Mouse (Mus musculus) frontal cortex, postnatal 10 days (tissue): ENCODE results near the gene Tmtc3.
"Not testable (repeated sequence)": the region's sequence is repeated elsewhere in the genome, so short reads cannot be mapped to it uniquely, and the experiment has no call there.

Experiments used
- DNase-seq, 2 experiments: peaks; one replicate each; pipeline ENCODE4 v3.0.0; 2022; ENCODE audit warnings: low spot score in 2 of 2, mixed read lengths in 1 of 2

Gene Tmtc3

DNA sequence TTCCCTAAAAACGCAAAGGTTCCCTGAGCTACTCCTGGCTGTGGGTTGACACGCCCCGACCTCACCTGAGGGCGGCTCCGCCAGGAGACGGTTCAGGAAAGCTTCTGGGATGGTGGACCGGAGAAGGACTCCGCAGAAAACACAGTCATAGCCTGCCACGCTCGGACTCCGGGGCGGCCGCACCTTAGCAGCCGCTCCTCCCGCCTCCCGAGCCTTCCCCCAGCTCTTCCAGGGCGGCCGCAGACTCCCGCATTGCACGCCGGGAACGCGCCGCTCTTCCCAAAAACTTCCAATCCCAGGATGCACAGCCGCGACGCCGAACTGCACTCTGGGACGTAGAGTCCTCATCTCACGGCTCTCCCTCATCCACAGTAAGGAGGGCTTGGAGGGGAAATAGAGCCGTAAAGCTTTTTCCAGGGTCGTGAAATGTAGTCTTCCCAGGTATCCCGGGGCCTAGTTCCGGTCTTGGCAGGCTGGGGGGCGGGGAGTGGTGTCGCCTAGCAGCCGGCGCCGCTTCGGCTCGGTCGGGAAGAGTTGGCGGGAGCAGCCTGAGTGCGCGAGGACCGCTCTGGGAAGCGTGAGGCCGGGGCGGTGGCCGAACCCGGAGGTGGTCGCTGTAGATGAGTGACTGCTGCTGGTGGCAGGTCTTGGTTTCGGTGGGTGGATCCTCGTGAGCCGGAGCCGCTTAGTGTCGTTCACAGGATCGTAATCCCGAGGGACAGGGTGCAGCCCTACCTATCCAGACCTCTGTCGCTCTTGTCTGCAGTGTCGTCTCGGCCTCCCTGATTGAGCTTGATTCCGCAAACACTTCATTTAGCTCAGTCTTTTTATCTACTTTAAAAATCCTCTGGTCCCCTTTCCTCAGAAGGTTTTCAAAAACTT is at the start of gene Tmtc3, which contains the start of gene Cep290:
Gene Tmtc3, minus strand, starts transcription at position 254 of the 882 bp plus-strand sequence.
Gene Cep290, plus strand, starts transcription at position 462 of the 882 bp plus-strand sequence.
- DNase-seq = peak; percentile 92

DNA sequence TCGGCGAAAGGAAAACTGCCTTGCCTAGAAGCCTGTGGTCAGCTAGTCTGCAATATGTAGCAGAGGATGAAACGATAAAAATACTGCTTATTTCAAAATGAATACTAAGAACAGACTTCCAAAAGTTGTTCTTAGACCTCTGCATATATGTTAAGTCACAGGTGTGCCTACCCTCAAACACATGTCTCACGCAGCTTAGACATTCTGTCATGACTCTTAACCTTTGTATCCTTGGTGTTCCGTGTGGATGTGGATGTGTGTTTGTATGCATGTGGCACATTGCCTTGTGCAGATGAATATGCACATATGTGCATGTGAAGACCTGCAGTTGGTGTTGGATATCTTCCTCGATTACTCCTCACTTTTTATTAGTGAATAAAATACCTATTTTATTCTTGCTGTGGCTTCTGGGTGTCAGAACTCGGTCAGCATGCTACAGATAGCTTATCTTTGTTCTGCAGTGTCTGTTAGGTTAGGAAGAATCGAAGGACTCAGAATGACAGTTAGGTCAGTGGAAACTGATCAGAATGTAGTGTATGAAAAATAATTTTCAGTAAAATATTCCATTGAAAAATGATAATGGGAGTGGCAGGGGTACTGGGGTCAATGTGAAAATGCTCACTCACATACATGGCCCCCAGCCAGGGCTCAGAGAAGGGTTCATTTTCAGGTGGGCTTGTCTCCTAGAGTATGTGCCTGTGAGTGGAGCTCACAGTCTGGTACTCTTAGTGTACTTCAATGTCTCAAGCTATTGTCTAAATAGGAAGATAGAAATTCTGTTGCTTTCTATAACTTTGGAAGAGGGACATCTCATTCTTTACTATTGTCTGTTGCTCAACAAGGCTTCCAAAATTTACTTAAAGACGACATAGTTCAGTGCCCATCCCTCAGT is 37.6 kb upstream of the Tmtc3 start:
- DNase-seq = no peak

DNA sequence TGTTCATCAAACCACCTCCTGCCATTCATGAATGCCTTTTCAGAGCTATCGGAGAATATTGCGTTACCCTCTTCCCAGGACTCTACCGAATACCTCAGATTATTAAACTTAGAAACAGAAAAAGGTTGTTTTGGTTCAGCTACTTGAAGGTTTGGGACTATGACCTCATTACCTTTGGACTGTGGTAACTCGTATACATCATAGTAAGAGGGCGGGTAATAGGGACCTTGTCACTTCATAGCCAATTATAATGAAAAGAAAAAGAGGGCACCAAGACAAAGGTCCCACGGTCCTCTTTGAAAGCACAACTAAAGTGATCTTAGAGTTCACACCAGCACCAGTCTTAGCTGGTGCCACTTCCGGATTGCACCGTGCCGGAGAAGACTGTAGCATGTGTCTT is 35.2 kb upstream of the Tmtc3 start:
- no peak for DNase-seq

DNA sequence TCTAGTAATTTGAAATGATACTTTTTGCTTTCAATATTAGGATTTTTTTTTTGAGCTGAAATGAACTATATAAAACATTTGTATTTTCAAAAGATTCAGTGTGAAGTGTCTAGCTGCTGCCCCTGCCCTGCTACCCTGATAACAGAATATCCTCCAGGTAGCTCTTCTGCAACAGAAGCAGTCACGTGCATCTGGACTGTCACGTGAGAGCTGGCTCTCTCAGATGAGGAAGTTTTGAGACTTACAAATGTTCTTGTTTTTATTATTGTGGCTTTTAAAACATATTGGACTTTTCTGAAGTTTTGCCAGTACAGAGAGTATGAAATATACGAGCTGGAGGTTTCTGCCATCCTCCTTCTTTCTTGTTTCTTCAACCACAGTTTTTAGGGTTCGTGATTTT is 34.5 kb upstream of the Tmtc3 start:
- DNase-seq = no peak

DNA sequence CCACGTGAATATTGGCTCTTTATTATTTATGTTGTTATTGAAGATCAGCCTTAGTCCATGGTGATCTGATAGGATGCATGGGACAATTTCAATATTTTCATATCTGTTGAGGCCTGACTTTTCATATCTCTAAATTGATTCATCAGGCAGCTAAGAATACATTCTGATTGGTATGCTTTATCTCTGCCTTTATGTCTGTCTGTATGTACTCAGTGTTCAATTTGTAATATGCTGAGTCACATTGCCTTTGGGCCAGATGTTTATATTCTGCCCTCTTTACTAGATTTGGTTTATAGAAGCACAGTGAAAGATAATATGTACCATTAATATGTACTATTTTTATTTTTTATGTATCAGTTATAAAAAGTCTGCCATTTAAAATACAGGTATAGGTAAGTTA is 21.0 kb upstream of the Tmtc3 start:
- no peak for DNase-seq

DNA sequence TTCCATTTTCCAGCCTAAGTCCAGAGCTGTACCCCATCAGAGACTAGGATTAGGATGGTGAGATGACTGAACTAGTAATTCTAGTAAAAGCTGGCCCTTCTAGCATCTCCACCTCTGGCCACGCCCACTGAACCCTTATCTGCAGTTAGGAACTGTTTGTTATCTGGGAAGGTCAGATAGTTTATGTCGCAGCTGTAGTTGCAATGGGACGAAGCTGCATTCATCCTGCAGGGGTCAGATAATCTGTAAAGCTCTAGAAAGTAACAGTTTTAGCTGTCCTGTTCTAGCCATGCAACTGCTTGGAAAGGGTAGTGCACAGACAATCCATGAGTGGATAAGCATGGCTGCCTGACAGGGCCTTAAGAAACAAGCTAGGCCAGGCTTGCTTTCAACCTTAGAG is 11.2 kb upstream of the Tmtc3 start:
- DNase-seq = no peak

DNA sequence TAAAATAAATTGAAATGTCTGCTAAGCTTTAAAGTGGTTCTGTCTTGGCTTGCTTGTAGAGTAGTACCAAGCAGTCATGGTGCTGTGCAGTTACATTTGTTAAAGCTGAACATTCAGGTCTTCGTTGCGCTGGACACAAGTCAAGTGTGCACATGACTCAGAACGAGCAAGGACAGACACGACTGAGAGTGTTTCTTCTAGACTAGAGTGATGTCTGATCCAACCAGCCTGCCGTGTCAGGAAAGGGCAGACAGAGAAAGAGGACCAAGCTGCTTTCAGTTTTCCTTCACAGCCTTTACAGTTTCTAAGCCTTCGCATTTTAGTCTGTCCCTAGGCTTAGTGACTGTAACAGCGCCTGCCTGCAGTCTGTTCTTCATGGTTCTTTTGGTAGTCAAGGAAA is 4.8 kb upstream of the Tmtc3 start:
- DNase-seq = no peak

DNA sequence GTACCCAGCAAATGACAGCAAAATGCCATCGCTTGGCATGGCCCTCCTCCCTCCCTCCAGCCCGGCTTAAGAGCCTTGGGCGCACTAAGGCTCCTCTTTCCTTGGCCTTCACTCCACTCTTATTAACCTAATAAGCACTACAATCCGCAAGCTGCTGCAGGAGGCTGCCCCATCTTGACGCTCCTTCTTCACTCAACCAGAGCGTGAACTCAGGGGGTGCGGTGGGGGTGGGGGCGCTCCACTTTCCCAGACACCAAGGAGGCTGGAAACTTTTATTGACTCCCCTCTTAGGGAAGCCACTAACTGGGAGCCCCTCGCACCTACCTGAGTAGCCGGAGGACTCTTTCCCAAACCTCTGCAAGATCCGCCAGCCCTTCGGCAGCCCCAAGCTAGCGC is 451 bp downstream of the Tmtc3 start:
- peak in 1 of 2 experiments; percentile 9 for DNase-seq

DNA sequence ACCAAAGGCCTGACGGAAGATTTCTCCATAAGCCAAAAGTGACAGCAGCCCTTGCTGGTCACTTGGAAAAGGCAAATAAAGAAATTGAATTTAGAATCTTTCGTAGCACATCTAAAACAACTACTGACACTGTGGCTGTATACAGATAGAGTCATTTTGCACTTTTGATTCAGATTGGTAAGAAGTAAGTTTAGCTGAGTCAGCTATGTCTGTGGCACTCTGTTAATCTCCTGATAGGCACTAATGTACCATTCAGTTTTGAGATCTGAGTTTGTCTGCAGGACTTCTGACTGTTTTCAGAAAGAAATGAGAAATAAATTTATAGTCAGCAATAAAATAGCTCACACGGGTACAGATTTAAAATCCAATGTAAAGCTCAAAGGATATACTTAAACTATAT is 7.6 kb downstream of the Tmtc3 start:
- no peak for DNase-seq

DNA sequence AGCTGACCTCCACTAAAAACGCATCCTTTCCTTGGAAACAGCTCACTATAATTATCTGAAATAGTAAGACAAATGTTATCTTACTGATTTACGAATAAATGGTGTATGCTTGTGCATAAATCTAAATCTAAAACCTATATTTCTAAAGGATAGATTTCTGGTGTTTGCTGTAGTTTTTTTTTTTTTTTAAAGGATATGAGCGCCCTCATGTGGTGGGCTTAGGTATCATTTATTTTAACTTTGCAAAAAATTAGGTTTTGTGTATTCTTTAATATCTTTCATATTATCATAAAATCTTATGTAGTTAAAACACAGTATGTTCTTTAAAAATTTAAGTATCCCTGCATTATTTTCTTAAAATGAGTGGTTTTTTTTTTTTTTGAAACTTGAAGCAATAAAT is 12.1 kb downstream of the Tmtc3 start:
- DNase-seq = no peak

DNA sequence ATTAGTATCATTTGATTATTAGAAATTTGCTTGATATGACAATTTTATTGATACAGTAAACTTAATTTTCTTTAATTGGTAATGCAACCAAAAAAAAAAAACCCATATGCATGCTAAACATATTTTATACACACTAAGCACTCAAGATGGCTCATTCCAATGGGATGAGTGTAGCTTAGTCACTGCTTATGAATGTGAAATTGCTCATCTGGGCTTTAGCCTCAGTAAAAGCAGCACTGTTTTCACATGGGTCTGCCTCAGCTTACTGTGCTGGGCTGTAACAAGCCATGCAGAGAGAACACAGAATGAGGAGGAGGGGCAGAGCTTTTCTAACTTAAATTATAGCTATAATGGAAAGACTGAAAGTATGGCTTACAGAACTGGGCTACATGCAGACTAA is 26.6 kb downstream of the Tmtc3 start:
- no peak for DNase-seq

DNA sequence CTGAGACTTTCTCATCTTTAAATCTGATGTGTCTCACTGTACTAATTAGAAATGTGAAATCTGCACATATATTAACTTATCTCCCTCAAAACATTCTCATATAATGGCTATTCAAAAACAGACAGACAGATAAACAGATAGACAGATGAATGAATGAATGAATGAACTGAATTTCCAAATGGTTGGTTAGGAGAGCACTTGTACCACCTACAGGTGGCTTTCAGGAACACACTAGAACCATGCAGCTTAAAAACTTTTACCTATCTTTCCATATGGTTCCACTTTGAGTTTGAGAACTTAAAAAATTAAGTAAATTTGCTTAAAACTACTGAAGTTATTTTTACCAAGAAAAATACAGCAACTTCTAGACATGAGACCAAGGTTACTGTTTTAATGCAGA is 37.8 kb downstream of the Tmtc3 start:
- DNase-seq = no peak

DNA sequence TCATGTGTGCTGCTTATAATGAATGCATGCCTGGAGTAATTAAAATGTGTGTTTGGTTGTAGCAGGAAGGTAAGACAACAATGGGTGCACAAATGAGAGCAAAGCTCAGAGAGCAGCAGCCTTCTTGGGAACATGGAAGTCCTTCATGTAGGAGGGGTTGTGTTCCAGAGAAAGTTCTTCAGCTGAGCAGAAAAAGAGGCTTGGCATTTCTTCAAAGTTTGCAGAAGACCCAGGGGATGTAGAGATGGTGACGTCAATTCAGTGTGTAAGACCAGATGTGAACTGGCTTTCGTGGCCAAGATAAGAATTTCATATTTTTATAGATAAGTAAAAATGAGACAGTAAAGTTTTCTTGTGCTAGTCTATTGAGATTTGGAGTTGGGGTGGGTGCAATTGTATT is 59.6 kb downstream of the Tmtc3 start:
- DNase-seq = no peak

DNA sequence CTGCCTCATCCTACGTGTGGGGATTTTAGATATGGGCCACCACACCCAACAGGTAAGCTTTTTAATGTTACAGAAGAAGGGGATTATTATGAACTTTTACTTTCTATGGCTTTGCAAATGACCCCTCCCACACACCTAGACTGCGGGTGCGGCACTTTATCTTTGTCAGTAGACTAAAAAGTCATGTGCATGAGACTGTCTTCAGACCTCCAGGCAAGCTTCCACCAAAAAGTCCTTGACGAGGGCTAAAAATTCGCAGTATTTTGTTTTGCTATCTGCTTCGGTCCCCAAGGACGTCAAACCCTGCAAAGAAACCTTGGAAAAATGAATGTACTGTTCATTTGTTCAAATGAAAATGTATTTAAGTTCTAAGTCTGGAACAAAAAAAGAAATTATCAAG is 71.6 kb downstream of the Tmtc3 start:
- no peak for DNase-seq

DNA sequence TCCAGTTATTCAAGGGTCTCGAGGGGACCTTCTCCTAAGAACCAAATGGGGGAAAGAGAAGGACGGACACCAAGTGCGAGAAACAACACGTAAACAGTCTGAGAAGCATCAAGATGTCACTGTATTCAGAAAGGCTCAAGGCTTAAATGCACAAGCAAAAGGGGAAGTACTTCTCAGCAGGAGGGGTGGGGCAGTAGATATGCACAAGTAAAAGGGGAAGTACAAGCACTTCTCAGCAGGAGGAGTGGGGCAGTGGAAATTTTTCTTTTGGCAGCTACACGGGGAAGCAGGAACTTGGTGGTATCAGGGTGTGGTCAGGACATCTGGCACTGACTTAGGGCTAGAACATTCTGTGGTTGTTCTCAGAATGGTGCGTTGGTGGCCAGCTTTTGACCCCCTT is 84.8 kb downstream of the Tmtc3 start:
- not testable (repeated sequence) for DNase-seq
